Mouse (Mus musculus): Measurements from ENCODE around the gene Sar1b.

The Sar1b gene

DNA sequence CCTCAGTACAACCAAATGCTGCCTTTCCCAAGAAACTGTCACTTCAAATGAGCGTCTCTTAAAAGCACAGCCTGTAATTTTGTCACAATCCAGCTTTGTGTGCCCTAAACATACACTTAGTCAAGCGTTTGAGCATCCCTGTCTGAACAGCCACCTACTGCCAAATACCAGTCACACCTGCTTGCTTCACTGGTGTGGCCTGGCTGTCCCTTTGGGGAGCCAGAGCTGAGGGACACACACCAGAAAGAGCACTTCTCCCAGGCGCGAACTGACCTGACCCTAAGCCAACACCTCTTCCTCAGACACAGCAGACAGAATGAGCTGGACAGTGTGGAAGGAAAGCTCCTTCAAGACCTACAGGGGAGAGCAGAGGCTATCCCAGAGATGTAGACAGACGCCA, 69.5 kb downstream of the Sar1b start:
- peak in 1 of 2 experiments; percentile 40 for DNase-seq

DNA sequence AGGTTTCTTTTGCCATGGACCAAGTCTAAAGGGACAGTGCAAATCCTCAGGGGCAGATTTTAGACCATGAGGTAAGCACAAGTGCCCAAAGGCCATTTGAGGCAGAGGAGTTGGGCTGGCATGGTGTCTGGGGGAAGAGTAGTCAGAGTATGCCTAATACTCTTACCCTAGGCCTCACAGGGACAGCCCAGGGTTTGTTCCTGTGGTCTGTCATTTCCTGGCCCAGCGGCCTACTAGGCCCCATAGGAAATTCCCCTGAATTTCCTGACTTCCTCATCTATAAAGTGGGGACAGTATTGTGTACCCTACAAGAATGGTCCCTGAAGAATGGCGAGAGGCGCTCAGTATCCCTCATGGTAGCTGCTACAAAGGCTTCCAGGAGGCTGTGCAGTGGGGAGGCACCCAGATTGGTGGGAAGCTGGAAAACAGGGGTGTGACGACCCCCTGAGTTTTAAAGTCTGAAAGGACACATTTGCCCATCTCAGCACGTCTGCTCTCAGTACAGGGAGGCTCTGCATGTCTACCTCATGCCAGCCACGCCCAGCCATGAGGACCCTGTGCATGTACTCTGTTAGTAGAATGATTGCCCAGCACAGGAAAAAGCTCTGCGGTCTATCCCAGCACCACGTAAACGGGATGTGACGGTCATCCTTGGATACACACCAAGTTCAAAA, 70.0 kb downstream of the Sar1b start:
- DNase-seq = no peak

DNA sequence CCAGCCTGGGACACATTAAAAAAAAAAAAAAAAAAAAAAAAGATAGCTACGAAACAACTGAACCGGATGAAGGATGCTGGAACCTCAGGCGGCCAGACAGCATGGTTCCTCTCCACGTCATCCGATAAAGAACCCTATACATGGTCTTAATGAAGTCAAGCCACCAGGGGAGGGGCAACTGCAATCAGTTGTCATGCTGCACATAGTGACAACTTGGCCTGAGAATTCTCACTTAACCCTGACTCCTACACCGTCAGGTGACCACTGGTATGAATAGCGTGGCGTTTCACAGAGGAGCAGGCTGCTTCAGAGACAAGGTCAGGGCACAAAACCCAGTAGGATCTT, 70.6 kb downstream of the Sar1b start:
- no peak for DNase-seq

DNA sequence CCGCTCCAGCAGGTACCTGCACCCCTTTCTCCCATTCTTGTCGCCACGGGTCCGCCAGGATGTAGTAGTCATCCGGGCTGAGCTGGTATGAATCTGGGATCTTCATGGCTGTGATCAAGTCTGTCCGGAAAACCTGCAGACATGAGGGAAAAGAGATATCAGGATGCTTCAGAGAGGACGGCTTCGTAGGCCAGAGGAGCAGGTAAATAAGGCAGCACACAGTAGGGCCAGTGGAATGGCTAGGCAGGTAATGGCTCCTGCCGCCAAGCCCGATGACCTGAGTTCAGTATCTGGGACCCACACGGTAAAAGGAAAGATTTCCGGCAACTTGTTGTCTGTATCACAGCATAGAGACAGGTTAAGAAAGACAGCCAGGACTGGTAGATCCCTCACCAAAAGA, 72.1 kb downstream of the Sar1b start:
- DNase-seq = no peak

DNA sequence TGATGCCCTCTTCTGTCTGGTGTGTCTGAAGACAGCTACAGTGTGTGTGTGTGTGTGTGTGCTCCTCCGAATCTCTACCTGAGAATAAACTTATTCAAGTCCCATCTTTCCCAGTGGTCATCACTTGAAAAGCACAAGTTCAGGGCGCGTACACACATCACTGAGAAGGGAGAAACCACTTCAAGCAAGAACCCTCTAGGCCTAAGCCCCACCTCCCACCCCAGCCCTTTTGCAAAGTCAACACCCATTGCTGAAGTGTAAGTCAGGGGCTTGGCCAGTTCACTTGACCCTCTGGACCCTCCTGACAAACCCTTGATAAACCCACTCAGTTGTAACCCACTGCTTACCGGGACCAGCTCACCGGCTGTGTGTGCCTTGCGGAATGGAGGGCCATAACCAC, 73.0 kb downstream of the Sar1b start:
- no peak for DNase-seq

DNA sequence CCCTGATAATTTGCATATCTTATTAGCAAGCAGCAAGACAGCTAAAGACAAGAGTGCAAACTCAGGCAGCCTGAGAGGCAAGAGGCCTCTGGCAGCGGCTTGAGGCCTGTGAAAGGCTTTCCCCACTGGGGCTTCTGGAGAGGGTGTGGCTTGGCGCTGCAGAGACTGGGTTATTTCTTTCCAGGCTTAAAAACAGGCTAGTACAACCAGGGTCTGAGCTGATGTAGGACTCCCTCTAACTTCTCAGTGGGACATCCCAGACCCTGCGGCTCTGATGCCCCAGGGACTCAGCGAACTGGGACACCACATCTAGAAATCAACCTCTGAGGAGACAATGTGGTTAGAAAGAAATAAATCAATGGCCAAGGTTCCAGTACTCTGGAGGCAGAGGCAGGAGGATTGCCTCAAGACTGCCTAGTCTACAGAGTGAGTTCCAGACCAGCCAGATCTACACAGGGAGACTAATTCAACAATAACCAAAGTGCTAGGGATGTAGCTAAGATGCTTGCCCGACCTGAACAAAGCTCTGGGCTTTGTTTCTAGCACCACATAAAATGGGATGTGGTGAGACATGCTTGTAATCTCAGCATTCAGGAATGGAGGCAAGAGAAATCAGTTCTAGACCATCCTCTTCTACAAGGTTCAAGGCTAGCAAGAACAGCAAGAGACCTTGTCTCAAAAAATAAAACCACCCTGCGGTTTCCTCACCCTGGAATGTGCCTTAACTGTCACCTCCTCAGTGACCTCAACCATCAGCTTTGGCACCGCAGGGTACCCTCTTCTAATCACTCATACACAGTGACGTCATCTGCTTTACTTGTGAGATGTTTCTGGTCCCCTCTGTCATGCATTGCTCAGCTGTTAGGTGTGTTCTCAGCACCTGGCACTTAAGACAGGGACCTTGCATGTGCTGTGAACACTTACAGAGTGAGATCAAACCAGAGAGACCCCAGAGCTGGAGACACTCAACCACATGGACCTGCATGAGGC, 74.0 kb downstream of the Sar1b start:
- DNase-seq = no peak

DNA sequence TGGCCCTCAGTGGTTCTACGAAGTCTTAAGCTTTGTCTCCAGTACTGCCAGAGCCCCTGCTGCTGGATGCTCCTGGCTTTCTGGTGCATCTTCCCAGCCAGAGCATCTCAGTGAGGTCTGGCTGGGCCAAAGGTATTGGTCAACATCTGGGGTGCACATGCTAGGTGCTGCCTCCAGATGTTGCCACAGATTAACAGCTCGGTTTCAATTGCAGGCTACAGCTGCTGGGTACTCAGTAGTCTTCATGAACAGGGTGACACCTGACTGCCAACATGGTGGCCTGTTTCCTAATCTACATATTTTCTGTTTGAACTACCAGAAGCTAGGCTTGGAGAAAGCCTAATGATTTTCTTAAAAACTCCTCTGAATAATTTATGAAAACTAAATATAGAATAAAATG, 75.6 kb downstream of the Sar1b start:
- DNase-seq = no peak

DNA sequence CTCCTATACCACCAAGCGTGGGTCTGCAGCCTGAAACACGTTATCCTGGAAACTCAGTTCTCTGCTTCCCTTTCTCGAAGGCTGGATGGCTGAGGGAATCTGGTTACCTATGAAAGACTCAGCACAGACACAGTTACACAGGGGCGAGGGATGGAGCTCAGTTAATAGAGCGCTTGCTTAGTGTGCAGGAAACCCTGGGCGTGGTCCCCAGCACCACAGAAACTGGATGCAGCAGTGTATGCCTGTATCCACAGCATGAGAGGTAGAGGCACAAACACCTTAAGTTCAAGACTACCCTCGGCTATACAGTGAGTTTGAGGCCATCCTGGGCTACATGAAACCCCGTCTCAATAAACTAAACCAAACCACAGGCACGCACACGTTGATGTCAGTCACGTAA, 76.5 kb downstream of the Sar1b start:
- no peak for DNase-seq

DNA sequence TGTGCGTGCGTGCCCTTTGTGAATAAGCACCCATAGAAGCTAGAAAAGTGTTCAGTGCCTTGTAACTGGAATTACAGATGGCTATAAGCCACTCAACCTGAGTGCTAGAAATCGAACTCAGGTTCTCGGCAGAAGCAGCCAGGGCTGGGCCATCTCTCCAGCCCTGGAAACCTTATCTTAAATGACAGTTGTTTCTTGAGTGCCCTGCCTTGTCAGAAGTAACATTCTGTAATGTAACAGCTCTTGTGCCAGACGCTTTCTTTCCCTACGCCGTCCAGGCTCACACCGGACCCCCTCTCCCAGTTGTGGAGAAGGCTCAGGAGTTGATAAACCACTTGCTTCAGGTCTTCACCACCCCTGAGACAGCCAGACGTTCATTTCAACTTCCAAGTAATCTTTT, 77.2 kb downstream of the Sar1b start:
- DNase-seq = no peak

DNA sequence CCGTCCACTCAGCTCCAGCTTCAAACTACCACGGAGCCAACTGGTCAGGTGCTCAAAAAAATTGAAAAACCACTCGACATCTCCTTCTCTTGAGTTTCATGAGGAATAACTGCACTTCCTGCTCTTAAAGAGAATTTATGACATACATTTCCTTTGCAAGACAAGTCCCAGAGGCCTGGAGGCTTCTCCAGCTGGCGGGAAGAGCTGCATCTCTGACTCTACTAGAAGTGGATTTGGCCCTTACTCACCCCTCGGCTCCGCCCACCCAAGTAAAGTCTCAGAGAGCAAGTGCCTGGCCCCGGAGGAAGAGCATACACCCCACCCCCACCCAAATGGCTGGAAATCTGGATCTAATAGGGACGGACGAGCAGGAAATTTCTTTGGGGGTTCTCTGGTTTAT, 77.7 kb downstream of the Sar1b start:
- no peak for DNase-seq

Measured in cerebellum, adult 18-20 months (tissue).